Mouse (Mus musculus): ENCODE measurements around the gene Vamp8. TPM values are rescaled to one million over a fixed set of nuclear protein-coding genes. Genes with fewer than 3 reads are reported as not detected.

Vamp8 gene
- polyA plus RNA-seq, 1 experiment = 108 TPM

GRCm38 (mm10) chr6:72387816-72388215 is 2.7 kb downstream of the Vamp8 start:
- no peak overlapping the region for H3K27ac ChIP-seq (ENCODE audit: insufficient read depth, low read length)
- no peaks in the 10 kb centered on the region for H3K4me1 ChIP-seq (ENCODE audit: control insufficient read depth, insufficient read depth, low read length)
- H3K4me3 ChIP-seq (ENCODE audit: insufficient read depth, low read length) = no peak overlapping the region
- TF ChIP-seq CTCF (IDR thresholded peaks at IDR 0.05; ENCODE audit: borderline replicate concordance, insufficient read depth, low read length) = no peak
- TF ChIP-seq POLR2A (IDR thresholded peaks at IDR 0.05; ENCODE audit: low read depth, low read length) = no peak

DNA sequence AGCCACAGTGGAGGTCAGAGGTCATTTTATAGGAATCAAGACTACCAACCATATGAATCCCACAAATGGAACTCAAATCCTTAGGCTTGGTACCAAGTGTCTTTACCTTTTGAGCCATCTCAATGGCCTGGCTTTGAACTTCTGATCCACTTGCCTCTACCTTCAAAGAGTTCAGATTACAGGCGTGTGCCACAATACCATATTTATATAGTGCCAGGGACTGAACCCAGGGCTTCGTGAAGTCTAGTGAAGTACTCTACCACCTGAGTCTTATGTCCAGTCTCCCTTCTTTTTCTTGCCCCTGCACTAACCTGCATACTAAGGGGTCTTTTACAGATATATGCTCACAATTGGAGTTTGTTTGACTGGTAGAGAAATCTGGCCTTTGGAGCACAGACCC is 3.9 kb downstream of the Vamp8 start:
- Histone ChIP-seq H3K4me3 (ENCODE audit: insufficient read depth, low read length) (no peak overlapping the region), H3K4me1 (ENCODE audit: control insufficient read depth, insufficient read depth, low read length) (no peaks in the 10 kb centered on the region), H3K27ac (ENCODE audit: insufficient read depth, low read length) (no peak overlapping the region)
- TF ChIP-seq POLR2A (IDR thresholded peaks at IDR 0.05; ENCODE audit: low read depth, low read length) = no peak
- no peak for TF ChIP-seq CTCF (IDR thresholded peaks at IDR 0.05; ENCODE audit: borderline replicate concordance, insufficient read depth, low read length)

DNA sequence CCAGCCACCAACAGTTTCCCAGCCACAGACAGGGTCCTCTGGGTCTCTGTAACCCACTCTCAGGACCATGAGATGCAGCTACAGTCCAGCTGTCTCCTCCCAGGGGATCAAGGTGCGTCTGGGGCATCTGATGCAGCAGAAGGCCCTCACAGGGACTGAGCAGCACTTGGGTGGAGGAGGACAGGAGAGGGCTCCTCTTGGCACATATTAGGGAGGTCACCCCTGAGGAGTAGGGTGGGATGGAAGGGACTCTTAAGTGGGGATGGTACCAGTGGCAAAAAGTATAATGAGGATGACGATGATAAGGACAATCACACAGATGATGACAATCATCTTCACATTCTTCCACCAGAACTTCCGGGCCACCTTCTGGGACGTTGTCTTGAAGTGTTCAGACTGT is 5.2 kb downstream of the Vamp8 start:
- Histone ChIP-seq H3K4me3 (ENCODE audit: insufficient read depth, low read length) (no peak overlapping the region), H3K27ac (ENCODE audit: insufficient read depth, low read length) (no peak overlapping the region), H3K4me1 (ENCODE audit: control insufficient read depth, insufficient read depth, low read length) (no peaks in the 10 kb centered on the region)
- TF ChIP-seq CTCF (IDR thresholded peaks at IDR 0.05; ENCODE audit: borderline replicate concordance, insufficient read depth, low read length) (no peak), POLR2A (IDR thresholded peaks at IDR 0.05; ENCODE audit: low read depth, low read length) (no peak)

- no peak overlapping the region for H3K4me3 ChIP-seq (ENCODE audit: insufficient read depth, low read length)
- H3K27ac ChIP-seq (ENCODE audit: insufficient read depth, low read length) = no peak overlapping the region
- no peaks in the 10 kb centered on the region for H3K4me1 ChIP-seq (ENCODE audit: control insufficient read depth, insufficient read depth, low read length)
- TF ChIP-seq CTCF (IDR thresholded peaks at IDR 0.05; ENCODE audit: borderline replicate concordance, insufficient read depth, low read length) = no peak
- no peak for TF ChIP-seq POLR2A (IDR thresholded peaks at IDR 0.05; ENCODE audit: low read depth, low read length)
Measured at GRCm38 (mm10) chr6:72383952-72384351, 6.6 kb downstream of the Vamp8 start.

- TF ChIP-seq POLR2A (IDR thresholded peaks at IDR 0.05; ENCODE audit: low read depth, low read length) (no peak), CTCF (IDR thresholded peaks at IDR 0.05; ENCODE audit: borderline replicate concordance, insufficient read depth, low read length) (no peak)
- H3K4me1 ChIP-seq (ENCODE audit: control insufficient read depth, insufficient read depth, low read length) = no peaks in the 10 kb centered on the region
- no peak overlapping the region for H3K4me3 ChIP-seq (ENCODE audit: insufficient read depth, low read length)
- no peak overlapping the region for H3K27ac ChIP-seq (ENCODE audit: insufficient read depth, low read length)
Measured at GRCm38 (mm10) chr6:72383142-72383820, 7.2 kb downstream of the Vamp8 start.

DNA sequence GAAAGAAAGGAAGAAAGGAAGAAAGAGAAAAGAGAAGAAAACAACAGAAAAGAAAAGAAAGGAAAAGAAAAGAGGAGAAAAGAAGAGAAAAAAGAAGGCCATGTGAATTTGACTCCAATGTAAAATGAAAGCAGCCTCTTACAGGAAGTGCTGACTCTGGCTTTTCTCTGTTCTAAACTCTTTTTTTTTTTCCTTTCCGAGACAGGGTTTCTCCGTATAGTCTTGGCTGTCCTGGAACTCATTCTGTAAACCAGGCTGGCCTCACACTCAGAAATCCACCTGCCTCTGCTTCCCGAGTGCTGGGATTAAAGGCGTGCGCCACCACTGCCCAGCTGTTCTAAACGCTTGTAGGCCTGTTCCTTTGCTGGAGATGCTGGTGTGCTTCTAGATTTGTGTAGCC is 8.0 kb downstream of the Vamp8 start:
- Histone ChIP-seq H3K27ac (ENCODE audit: insufficient read depth, low read length) (no peak overlapping the region), H3K4me3 (ENCODE audit: insufficient read depth, low read length) (no peak overlapping the region), H3K4me1 (ENCODE audit: control insufficient read depth, insufficient read depth, low read length) (no peaks in the 10 kb centered on the region)
- TF ChIP-seq CTCF (IDR thresholded peaks at IDR 0.05; ENCODE audit: borderline replicate concordance, insufficient read depth, low read length) = no peak
- TF ChIP-seq POLR2A (IDR thresholded peaks at IDR 0.05; ENCODE audit: low read depth, low read length) = no peak

DNA sequence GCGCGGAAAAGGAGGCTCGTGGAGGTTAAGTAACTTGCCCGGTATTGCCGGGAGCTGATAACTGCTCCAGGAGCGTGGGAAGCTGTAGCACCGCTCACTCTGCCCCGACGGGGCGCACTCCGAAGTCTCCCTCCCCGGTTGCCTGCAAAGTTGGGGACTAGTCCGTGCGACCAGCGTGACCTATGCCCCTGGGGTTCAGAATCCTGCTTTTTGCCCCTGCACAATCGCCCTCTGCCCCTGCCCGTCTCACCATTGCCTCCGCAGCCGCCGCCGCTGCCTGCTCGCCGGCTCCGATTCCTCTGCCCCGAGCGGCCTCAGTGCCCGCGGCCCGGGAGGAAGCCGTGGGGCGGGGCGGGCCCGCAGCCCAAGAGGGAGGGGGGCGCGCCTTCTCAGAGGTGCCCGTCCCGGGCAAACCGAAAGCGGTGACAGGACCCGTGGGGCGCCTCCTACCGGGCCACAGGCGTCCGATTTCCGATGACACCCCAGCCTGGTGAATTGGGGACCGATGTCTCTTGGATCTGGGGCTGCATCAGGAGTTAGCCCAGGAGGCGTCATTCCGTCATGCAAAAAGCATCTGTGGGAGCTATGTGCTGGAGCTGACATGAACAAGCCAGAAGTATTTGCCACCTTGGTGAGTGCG is 10.3 kb downstream of the Vamp8 start, which contains the start of gene Vamp5:
Gene Vamp5 (minus strand): TSS at position 338 of the 640 bp plus-strand sequence.
- Histone ChIP-seq H3K4me3 (ENCODE audit: insufficient read depth, low read length) (peak within 1 kb of the TSS; percentile 40), H3K4me1 (ENCODE audit: control insufficient read depth, insufficient read depth, low read length) (no peaks in the 10 kb centered on the region), H3K27ac (ENCODE audit: insufficient read depth, low read length) (peak within 1 kb of the TSS; percentile 38)
- TF ChIP-seq POLR2A (IDR thresholded peaks at IDR 0.05; ENCODE audit: low read depth, low read length) = peak; percentile 53
- no peak for TF ChIP-seq CTCF (IDR thresholded peaks at IDR 0.05; ENCODE audit: borderline replicate concordance, insufficient read depth, low read length)

- peak overlapping the region; percentile 40 for H3K4me3 ChIP-seq (ENCODE audit: insufficient read depth, low read length)
- no peaks in the 10 kb centered on the region for H3K4me1 ChIP-seq (ENCODE audit: control insufficient read depth, insufficient read depth, low read length)
- TF ChIP-seq CTCF (IDR thresholded peaks at IDR 0.05; ENCODE audit: borderline replicate concordance, insufficient read depth, low read length) (no peak), POLR2A (IDR thresholded peaks at IDR 0.05; ENCODE audit: low read depth, low read length) (no peak)
- H3K27ac ChIP-seq (ENCODE audit: insufficient read depth, low read length) = peak overlapping the region; percentile 38
Measured at GRCm38 (mm10) chr6:72379377-72380130, 10.9 kb downstream of the Vamp8 start.

DNA sequence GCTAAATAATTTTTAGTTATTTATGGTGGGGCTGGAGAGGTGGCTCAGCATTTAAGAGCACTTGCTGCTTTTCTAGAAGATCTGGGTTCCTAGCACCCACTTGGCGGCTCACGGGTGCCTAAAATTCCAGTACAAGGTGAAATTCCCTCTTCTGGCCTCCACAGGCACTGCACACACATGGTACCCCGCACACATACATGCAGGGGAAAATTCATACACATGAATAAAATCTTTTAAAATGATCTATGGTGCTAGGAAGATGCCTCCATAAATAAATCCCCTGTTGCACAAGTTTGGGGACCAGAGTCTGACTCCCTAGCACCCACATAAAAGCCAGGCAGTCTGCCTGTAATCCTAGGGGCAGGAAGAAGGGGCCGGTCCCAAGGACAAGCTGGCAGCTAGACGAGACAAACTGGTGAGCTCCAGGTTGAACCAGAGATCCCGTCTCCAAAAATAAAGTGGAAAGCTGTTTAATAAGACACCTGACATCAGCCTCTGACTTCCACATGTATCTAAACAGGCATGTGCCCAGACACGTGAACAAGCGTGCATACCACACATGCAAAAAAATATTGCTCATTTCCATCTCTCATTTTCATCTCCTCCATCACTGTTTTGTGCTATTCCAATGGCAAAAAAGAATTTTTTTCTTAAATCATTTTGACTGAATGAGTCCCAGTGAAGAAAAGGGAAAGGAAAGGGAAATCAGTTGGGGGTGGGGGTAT is 11.8 kb downstream of the Vamp8 start:
- Histone ChIP-seq H3K4me1 (ENCODE audit: control insufficient read depth, insufficient read depth, low read length) (no peaks in the 10 kb centered on the region), H3K27ac (ENCODE audit: insufficient read depth, low read length) (no peak overlapping the region), H3K4me3 (ENCODE audit: insufficient read depth, low read length) (no peak overlapping the region)
- TF ChIP-seq CTCF (IDR thresholded peaks at IDR 0.05; ENCODE audit: borderline replicate concordance, insufficient read depth, low read length) (no peak), POLR2A (IDR thresholded peaks at IDR 0.05; ENCODE audit: low read depth, low read length) (no peak)
